Mouse (Mus musculus) liver, embryonic 12.5 days (tissue): ENCODE measurements around the gene Chp2. TPM values are rescaled to one million over a fixed set of nuclear protein-coding genes. Genes with fewer than 3 reads are reported as not detected.

ENCODE experiments used
- ATAC-seq: fragments of 200-750 bp; cut with Nextera tagmentation; 2 replicates; pipeline ENCODE4 v1.8.0; 2017; ENCODE audit warnings: moderate number of reproducible peaks, mild to moderate bottlenecking, moderate library complexity
- H3K27ac ChIP-seq: fragments of 300-500 bp; sonication (generic); 2 replicates; pipeline ENCODE4 v1.5.1; 2016; ENCODE audit warnings: mild to moderate bottlenecking
- H3K27me3 ChIP-seq: fragments of 300-500 bp; sonication (generic); replicated peaks from 2 replicates; pipeline ENCODE4 v1.6.1; 2016; ENCODE audit warnings: mild to moderate bottlenecking, moderate library complexity
- H3K36me3 ChIP-seq: fragments of 300-500 bp; sonication (generic); 2 replicates; pipeline ENCODE4 v1.6.1; 2016; ENCODE audit warnings: mild to moderate bottlenecking, moderate library complexity
- H3K4me1 ChIP-seq: fragments of 300-500 bp; sonication (generic); 2 replicates; pipeline ENCODE4 v1.6.1; 2016
- H3K4me2 ChIP-seq: fragments of 300-500 bp; sonication (generic); 2 replicates; pipeline ENCODE4 v1.6.1; 2016; ENCODE audit warnings: mild to moderate bottlenecking, moderate library complexity
- H3K4me3 ChIP-seq: fragments of 300-500 bp; sonication (generic); 2 replicates; pipeline ENCODE4 v1.5.1; 2016; ENCODE audit warnings: mild to moderate bottlenecking, moderate library complexity
- H3K9ac ChIP-seq: fragments of 300-500 bp; sonication (generic); 2 replicates; pipeline ENCODE4 v1.6.1; 2016; ENCODE audit warnings: mild to moderate bottlenecking, moderate library complexity
- H3K9me3 ChIP-seq: fragments of 300-500 bp; sonication (generic); replicated peaks from 2 replicates; pipeline ENCODE4 v1.6.1; 2016; ENCODE audit warnings: mild to moderate bottlenecking, moderate library complexity
- WGBS: fragments of 180-500 bp; shearing (Covaris S2); methylation state at CpG from one replicate; pipeline ENCODE4 v1.1.7; 2016; ENCODE audit not compliant: insufficient replicate concordance; 5-methylcytosine and 5-hydroxymethylcytosine counted together
- polyA plus RNA-seq: library from polyadenylated mRNA; unstranded; fragments of >200 nt; fragmentation: Nextera tagmentation; extraction: Ambion mirVana; gene quantifications from 2 replicates; pipeline ENCODE4 v1.2.1, GENCODE M21; 2016

Chp2 gene
- 0.21 and 0.47 TPM in 2 replicates for polyA plus RNA-seq

DNA sequence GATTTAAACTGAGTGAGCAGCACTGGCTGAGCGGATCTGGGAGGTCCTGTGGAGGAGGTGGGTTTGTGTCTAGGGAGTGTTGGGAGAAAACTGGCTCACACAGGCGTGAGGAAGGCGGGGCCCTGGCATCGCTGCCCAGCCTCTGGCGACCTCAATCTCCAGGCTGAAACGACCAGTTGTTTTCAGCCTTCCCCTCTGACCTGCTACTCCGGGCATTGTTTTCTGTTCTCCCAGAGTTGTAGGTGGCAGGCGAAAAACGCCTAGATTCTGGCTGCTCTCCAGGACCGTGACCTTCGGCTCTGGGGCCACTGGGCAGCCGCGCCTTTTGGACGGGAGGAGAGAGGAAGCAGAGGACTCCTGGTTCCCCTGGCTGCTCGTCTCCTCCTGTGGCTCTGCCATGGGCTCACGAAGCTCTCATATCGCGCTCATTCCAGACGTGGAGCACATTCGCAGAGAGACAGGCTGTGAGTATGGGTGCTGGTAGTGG lies at the start of gene Chp2:
Gene Chp2, plus strand, starts transcription at position 182 of the 487 bp plus-strand sequence.
- ATAC-seq: no peak; the same call in 1 of the 2 replicates
- H3K4me3 ChIP-seq: no peak within 1 kb of the TSS
- 24% methylated on average over 20 of the region's 20 CpGs for WGBS

DNA sequence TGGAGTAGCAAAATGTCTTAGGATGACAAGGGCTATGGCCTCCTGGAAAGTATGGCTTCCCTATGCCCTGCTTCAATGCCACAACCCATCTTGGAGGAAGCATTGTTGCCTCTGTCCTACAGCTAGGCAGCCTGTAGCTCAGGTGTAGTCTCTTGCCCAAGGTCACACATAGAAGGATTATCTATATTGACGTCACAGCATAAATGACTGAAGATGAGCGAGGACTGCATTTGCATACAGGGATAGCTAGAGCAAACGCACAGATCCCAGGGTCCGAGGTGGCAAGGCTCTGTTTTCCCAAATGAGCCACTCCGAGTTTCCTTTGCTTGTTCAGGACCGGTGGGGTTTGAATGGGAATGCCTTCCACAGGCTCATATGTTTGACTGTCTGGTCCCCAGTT lies 48.6 kb upstream of the Chp2 start:
- Histone ChIP-seq H3K9me3 (no peaks in the 10 kb centered on the region), H3K4me1 (0 out of 2 replicates have a peak, but pooled peaks cover 2% of the 10 kb centered on the region), H3K36me3 (peaks cover 52% of the 10 kb centered on the region), H3K4me3 (no peak overlapping the region), H3K9ac (no peak overlapping the region), H3K27me3 (0 out of 2 replicates have a peak, but pooled peaks cover 5% of the 10 kb centered on the region), H3K27ac (no peak overlapping the region), H3K4me2 (no peak overlapping the region)
- no peak for ATAC-seq
- WGBS: 79% methylated on average over 6 of the region's 6 CpGs

More for the DNA sequence above, at the start of gene Chp2:
- Histone ChIP-seq H3K27ac (no peak within 1 kb of the TSS), H3K4me2 (peak within 1 kb of the TSS; percentile 40), H3K9me3 (no peaks in the 10 kb centered on the region), H3K36me3 (no peaks in the 10 kb centered on the region), H3K4me1 (no peaks in the 10 kb centered on the region), H3K9ac (no peak within 1 kb of the TSS), H3K27me3 (peaks cover 17% of the 10 kb centered on the region; the same call in 1 of the 2 replicates)

DNA sequence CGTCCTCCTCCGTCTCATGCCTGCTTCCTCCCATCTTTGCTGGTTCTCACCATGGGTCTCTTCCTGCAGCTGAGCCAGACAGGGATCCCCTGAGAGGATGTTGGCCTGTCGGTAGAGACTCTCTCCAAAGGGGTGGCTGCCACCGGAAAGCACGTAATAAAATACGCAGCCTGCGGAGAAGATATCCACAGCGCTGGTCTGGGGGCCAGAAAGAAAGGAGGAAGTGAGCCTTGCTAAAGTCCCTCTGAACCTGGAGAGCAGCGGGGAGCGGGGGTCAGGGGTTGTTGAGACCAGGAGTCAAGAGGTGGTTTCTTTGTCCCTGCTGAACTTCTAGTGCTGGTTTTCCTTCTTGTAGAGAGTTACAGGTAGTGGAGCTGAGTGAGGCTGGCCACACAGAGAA lies 47.7 kb upstream of the Chp2 start:
- 43% methylated on average over 10 of the region's 10 CpGs for WGBS

DNA sequence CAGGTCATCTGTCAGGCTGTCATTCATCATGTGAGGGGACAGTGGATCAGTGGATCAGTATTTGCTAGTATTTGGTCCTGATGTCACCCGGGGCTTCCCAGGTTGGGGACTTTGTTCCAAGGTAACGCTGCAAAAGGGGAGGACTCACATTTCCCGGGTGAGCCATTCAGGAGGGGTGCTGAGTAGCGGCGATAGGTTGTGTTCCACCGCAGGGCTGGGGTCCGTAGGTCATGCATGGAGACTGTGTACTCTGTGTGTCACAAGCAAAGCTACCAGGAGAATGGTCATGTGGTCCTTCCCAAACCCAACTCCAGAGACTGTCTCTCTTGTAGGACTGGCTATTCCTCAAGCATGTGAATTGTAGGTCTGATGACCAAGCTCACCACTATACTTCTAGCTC lies 38.6 kb upstream of the Chp2 start:
- Histone ChIP-seq H3K36me3 (no peaks in the 10 kb centered on the region), H3K9me3 (no peaks in the 10 kb centered on the region), H3K27me3 (peaks cover 10% of the 10 kb centered on the region), H3K4me3 (no peak overlapping the region), H3K9ac (no peak overlapping the region), H3K27ac (no peak overlapping the region), H3K4me1 (no peaks in the 10 kb centered on the region), H3K4me2 (no peak overlapping the region)
- ATAC-seq: no peak; the same call in 1 of the 2 replicates
- WGBS: 73% methylated on average over 7 of the region's 7 CpGs

More for the DNA sequence above, 47.7 kb upstream of the Chp2 start:
- H3K36me3 ChIP-seq: peaks cover 43% of the 10 kb centered on the region
- no peak for ATAC-seq
- H3K4me3 ChIP-seq: no peak overlapping the region
- 0 out of 2 replicates have a peak, but pooled peaks cover 5% of the 10 kb centered on the region for H3K27me3 ChIP-seq
- H3K27ac ChIP-seq: no peak overlapping the region; the same call in 1 of the 2 replicates
- H3K9me3 ChIP-seq: no peaks in the 10 kb centered on the region
- H3K4me1 ChIP-seq: 0 out of 2 replicates have a peak, but pooled peaks cover 2% of the 10 kb centered on the region
- no peak overlapping the region for H3K9ac ChIP-seq
- H3K4me2 ChIP-seq: no peak overlapping the region

DNA sequence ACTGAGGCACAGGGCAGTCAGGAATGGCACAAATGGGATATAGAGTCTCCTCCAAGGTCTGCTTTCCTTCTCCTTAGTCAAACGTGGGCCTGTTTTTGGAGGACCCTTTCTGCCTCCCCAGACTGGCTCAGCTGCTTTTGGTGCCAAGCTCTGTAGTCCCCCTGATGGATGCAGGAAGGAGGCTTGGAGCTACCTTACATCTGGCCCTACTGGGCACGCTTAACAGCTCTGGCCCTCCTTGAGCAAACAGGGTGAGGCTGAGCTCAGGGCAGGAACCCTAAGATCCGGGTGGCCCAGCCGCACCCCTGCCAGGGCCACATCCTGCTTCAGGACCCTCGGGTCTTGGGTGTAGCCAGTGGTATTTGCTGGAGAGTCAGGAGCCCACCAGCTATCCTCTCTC lies 34.7 kb upstream of the Chp2 start:
- Histone ChIP-seq H3K9ac (no peak overlapping the region), H3K4me2 (no peak overlapping the region), H3K27ac (no peak overlapping the region), H3K4me3 (no peak overlapping the region), H3K36me3 (no peaks in the 10 kb centered on the region), H3K4me1 (no peaks in the 10 kb centered on the region), H3K9me3 (no peaks in the 10 kb centered on the region), H3K27me3 (peaks cover 8% of the 10 kb centered on the region)
- 48% methylated on average over 5 of the region's 5 CpGs for WGBS
- no peak for ATAC-seq

DNA sequence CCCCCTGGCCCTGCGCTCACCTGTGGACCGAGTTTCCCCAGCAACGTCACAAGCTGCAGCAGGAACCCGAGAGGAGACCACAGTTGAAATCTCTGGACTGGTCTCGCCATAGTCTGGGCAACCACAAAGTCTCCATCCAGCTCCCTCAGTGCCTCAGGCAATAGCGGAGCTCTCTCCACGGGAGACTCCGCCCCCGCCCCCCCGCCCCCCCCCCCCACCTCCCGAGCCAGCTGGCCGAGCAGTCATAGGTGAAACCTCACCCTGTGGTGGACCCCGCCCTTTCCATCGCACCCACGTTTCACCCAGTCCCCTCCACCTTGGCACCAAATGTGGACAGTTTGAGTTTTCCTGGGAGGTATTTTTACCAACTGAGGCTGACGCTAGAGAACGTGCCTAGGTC lies 33.3 kb upstream of the Chp2 start, which contains the start of gene Ern2:
Gene Ern2, minus strand, starts transcription at position 165 of the 400 bp plus-strand sequence.
- no peak within 1 kb of the TSS for H3K9ac ChIP-seq
- 19% methylated on average over 13 of the region's 17 CpGs for WGBS
- H3K4me3 ChIP-seq: no peak within 1 kb of the TSS
- no peak within 1 kb of the TSS for H3K27ac ChIP-seq
- peaks cover 8% of the 10 kb centered on the region for H3K27me3 ChIP-seq
- H3K4me2 ChIP-seq: no peak within 1 kb of the TSS
- H3K4me1 ChIP-seq: no peaks in the 10 kb centered on the region
- ATAC-seq: no peak
- H3K9me3 ChIP-seq: no peaks in the 10 kb centered on the region
- H3K36me3 ChIP-seq: no peaks in the 10 kb centered on the region

DNA sequence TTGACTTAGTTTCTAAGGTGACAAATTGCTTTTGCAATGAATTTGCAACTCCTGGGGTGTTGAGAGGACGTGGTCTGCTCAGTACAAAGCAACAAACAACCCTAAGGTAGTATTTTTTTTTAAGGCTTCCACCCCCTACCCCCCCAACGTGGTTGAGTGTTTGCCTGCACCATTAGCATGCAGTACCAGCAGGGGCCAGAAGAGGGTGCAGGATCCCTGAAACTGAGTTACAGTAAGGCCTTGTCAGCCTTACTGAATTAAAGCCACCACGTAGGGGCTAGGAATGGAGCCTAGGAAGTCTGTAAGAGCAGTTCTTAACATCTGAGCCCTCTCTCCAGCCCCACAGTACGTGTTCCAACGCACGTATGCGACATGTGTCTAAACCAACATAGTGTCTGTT lies 29.8 kb upstream of the Chp2 start:
- Histone ChIP-seq H3K27ac (no peak overlapping the region), H3K4me2 (no peak overlapping the region), H3K4me3 (no peak overlapping the region), H3K9me3 (no peaks in the 10 kb centered on the region), H3K4me1 (no peaks in the 10 kb centered on the region), H3K27me3 (peaks cover 8% of the 10 kb centered on the region), H3K36me3 (no peaks in the 10 kb centered on the region), H3K9ac (no peak overlapping the region)
- ATAC-seq: no peak; the same call in 1 of the 2 replicates
- 30% methylated on average over 7 of the region's 7 CpGs for WGBS

DNA sequence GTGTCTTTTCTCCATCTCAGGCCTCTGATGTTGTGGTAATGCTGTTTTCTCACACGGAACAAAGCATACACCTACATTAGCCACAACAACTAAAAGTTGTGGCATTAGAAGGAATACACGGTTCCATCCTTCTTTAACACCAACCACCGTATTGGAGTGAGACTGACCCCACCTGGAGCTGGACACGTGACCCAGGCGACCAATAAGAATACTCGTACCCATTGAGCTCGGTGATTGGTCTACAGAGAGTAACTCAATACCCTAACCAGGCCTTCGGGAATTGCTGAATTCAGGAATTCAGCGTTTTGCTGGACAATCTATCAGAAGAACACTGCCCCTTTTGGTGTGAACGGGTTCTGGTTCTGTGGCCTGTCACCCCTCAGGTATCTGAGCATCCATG lies 28.2 kb upstream of the Chp2 start:
- no peak overlapping the region for H3K4me3 ChIP-seq
- no peaks in the 10 kb centered on the region for H3K4me1 ChIP-seq
- H3K9me3 ChIP-seq: no peaks in the 10 kb centered on the region
- H3K9ac ChIP-seq: no peak overlapping the region
- H3K27ac ChIP-seq: no peak overlapping the region
- no peaks in the 10 kb centered on the region for H3K36me3 ChIP-seq
- WGBS: 55% methylated on average over 10 of the region's 10 CpGs
- no peak for ATAC-seq
- peaks cover under 1% of the 10 kb centered on the region; the same call in 1 of the 2 replicates for H3K27me3 ChIP-seq
- H3K4me2 ChIP-seq: no peak overlapping the region

DNA sequence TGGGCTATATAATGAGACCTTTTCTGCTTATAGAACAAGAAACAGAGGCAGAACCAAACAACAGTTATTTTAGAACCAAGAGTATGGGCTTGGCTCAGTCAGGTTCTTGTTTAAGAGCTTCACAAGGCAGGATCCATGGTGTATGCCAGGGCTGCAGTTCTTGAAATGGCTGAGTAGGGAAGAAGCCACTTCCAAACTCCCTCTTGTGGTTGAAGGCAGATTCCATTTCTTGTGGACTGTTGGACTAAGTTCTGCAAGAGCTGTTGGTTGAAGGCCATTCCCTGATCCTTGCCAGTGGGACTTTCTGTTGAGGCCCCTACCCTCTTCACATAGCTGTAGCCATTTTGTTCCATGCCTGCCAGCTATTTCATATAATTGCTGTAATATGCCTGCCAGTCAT lies 25.4 kb upstream of the Chp2 start:
- Histone ChIP-seq H3K4me2 (no peak overlapping the region), H3K9ac (no peak overlapping the region), H3K9me3 (no peaks in the 10 kb centered on the region), H3K4me3 (no peak overlapping the region), H3K27me3 (no peaks in the 10 kb centered on the region), H3K36me3 (no peaks in the 10 kb centered on the region), H3K27ac (no peak overlapping the region), H3K4me1 (peaks cover 4% of the 10 kb centered on the region; the same call in 1 of the 2 replicates)
- no peak for ATAC-seq

DNA sequence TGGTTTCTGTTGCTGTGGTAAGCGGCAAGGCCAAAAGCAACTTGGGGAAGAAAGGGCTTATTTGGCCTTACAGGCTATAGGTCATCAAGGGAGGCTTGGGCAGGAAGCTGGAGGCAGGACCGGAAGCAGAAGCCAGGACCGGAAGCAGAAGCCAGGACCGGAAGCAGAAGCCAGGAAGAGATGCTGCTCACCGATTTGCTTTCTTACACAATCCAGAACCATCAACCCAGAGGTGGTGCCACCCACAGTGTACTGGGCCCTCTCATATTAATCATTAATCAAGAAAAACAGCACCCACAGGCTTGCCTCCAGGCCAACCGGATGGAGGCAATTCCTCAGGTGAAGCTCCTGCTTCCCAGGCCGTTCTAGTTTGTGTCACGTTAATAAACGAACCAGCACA lies 22.5 kb upstream of the Chp2 start:
- ATAC-seq: peak; percentile 46; the same call in 1 of the 2 replicates

DNA sequence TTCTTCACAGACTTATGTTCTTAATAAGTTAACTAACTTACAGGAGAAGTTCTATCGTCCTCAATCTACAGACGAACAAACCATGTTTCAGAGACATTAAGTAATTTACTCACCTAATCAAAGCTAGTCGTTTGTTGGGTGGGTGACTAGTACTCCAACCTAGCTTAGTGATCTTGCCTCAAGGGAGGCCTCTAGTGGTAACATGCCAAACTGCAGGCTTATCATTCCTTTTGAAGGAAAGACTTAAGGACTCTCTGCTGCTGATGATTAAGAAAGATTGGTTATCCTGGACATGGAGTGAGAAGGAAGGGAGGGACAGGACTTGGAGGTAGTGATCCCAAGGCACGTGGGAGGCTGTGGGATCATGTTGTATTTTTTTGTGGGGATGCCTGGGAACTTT lies 22.0 kb upstream of the Chp2 start:
- 24% methylated on average over 4 of the region's 4 CpGs for WGBS

More for the DNA sequence above, 22.5 kb upstream of the Chp2 start:
- Histone ChIP-seq H3K4me3 (no peak overlapping the region), H3K9ac (no peak overlapping the region), H3K9me3 (no peaks in the 10 kb centered on the region), H3K4me1 (peaks cover 8% of the 10 kb centered on the region; the same call in 1 of the 2 replicates), H3K36me3 (no peaks in the 10 kb centered on the region), H3K4me2 (no peak overlapping the region), H3K27ac (no peak overlapping the region), H3K27me3 (no peaks in the 10 kb centered on the region)
- WGBS: 61% methylated on average over 9 of the region's 9 CpGs

DNA sequence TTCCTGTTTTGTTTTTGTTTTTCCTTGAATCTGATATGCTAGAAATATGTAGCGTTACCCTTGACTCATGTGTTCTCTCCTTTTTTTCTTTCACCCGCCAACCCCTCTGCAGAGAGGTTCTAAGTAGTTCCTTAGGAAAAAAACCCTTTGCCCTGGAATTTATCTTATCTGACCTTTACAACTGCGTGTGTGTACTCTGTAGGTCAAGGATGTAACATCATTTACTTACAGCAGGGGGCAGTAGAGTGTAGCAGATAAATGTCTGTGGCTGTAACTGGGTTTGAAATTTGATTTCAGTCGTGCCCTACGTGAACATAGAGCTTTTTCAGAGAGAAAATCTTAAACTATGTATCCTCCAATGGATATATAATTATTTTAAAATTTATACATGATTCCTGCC lies 20.0 kb upstream of the Chp2 start:
- ATAC-seq: peak; percentile 42; the same call in 1 of the 2 replicates
- peaks cover 8% of the 10 kb centered on the region; the same call in 1 of the 2 replicates for H3K4me1 ChIP-seq

More for the DNA sequence above, 22.0 kb upstream of the Chp2 start:
- H3K4me1 ChIP-seq: peaks cover 8% of the 10 kb centered on the region; the same call in 1 of the 2 replicates
- ATAC-seq: no peak
- no peak overlapping the region for H3K9ac ChIP-seq
- H3K4me3 ChIP-seq: no peak overlapping the region
- H3K4me2 ChIP-seq: no peak overlapping the region
- H3K36me3 ChIP-seq: no peaks in the 10 kb centered on the region
- H3K9me3 ChIP-seq: no peaks in the 10 kb centered on the region
- no peaks in the 10 kb centered on the region for H3K27me3 ChIP-seq
- H3K27ac ChIP-seq: no peak overlapping the region

More for the DNA sequence above, 20.0 kb upstream of the Chp2 start:
- Histone ChIP-seq H3K27me3 (no peaks in the 10 kb centered on the region), H3K9ac (no peak overlapping the region), H3K27ac (no peak overlapping the region), H3K9me3 (no peaks in the 10 kb centered on the region), H3K36me3 (no peaks in the 10 kb centered on the region), H3K4me2 (no peak overlapping the region), H3K4me3 (no peak overlapping the region)
- 19% methylated on average over 5 of the region's 5 CpGs for WGBS
